Mouse (Mus musculus) G1E (cell line): ENCODE measurements around the gene Sorcs1. TPM values are rescaled to one million over a fixed set of nuclear protein-coding genes. Genes with fewer than 3 reads are reported as not detected.

Source experiments
- ATAC-seq: 2 replicates; pipeline ENCODE4 v1.8.0; 2016; ENCODE audit warnings: mild to moderate bottlenecking; ENCODE audit not compliant: insufficient number of reproducible peaks, poor library complexity, low FRiP score, severe bottlenecking; ENCODE audit errors: extremely low read depth
- DNase-seq: peaks from one replicate; pipeline ENCODE4 v3.0.0; 2012; ENCODE audit warnings: low spot score
- H3K27me3 ChIP-seq: 2 replicates; pipeline ENCODE4 v1.6.1; 2012; ENCODE audit warnings: mild to moderate bottlenecking, low read length, inconsistent platforms; ENCODE audit not compliant: insufficient read depth
- H3K36me3 ChIP-seq: replicated peaks from 2 replicates; pipeline ENCODE3; 2012; ENCODE audit warnings: mild to moderate bottlenecking, inconsistent platforms
- H3K4me1 ChIP-seq: 2 replicates; pipeline ENCODE4 v1.6.1; 2012; ENCODE audit warnings: low read depth, low read length, inconsistent platforms, mixed read lengths; ENCODE audit not compliant: insufficient read depth
- H3K4me3 ChIP-seq: 2 replicates; pipeline ENCODE4 v1.5.1; 2012; ENCODE audit warnings: low read depth, mild to moderate bottlenecking, inconsistent platforms, low read length, moderate library complexity, mixed read lengths
- H3K9me3 ChIP-seq: replicated peaks from 2 replicates; pipeline ENCODE4 v1.6.1; 2012; ENCODE audit warnings: inconsistent platforms
- CTCF ChIP-seq: IDR thresholded peaks from 2 replicates; pipeline ENCODE4 v1.5.1; 2012; ENCODE audit warnings: low read depth, low read length, inconsistent platforms, mixed read lengths
- GATA1 ChIP-seq: IDR thresholded peaks from 2 replicates; pipeline ENCODE4 v1.6.1; 2012; ENCODE audit warnings: borderline replicate concordance, low read length, inconsistent platforms, mixed read lengths
- GATA2 ChIP-seq: IDR thresholded peaks from 2 replicates; pipeline ENCODE4 v1.6.1; 2012; ENCODE audit warnings: low read depth, low read length, inconsistent platforms, borderline replicate concordance
- POLR2AphosphoS5 ChIP-seq: IDR thresholded peaks from 2 replicates; pipeline ENCODE4 v1.6.1; 2012; ENCODE audit warnings: low read depth, low read length, inconsistent platforms; ENCODE audit not compliant: insufficient replicate concordance
- TAL1 ChIP-seq: conservative IDR thresholded peaks from 2 replicates; pipeline ENCODE4 v1.6.1; 2012; ENCODE audit warnings: low read depth, low read length, inconsistent platforms, mixed read lengths
- polyA plus RNA-seq: library from polyadenylated mRNA; stranded (reverse); fragments of >175 nt; gene quantifications from 2 replicates; pipeline ENCODE4 v1.2.3, GENCODE M21; 2012
- total RNA-seq, 2 experiments: library from RNA; stranded (forward) in 1 of 2; stranded (reverse) in 1 of 2; fragments of 200-1000 nt in 1 of 2; fragments of >200 nt in 1 of 2; fragmentation: Nextera tagmentation in 1 of 2; gene quantifications; 2 replicates each; pipeline ENCODE4 v1.2.3; 2014 to 2017

Sorcs1 gene
- total and polyA plus RNA-seq, 3 experiments = under 0.01 TPM; not detected in 2

DNA sequence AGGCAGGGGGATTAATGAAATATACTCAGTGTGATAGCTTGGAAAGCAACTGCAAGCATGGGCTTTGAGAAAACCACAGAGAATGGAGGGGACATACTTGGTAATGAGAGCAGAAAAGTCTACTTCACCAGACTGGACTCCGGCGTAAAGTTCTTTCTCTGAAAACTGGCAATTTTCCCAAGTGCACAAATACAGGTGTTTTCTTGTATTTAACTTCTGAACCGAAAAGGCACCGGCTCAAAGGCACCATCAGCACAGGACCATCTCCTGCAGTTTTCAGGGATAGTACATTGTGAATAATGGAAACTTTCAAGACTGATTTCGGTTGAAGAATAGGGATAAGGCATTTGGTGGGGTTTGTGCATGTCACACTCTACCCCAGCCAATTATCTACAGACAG, 219.9 kb downstream of the Sorcs1 start:
- Histone ChIP-seq H3K9me3 (peaks cover 4% of the 10 kb centered on the region; the same call in 1 of the 2 replicates), H3K4me1 (no peaks in the 10 kb centered on the region), H3K27me3 (no peaks in the 10 kb centered on the region), H3K36me3 (no peaks in the 10 kb centered on the region), H3K4me3 (no peak overlapping the region)
- DNase-seq (no peak), ATAC-seq (no peak)
- no peak for TF ChIP-seq TAL1
- TF ChIP-seq GATA2 = no peak
- TF ChIP-seq CTCF = no peak
- TF ChIP-seq GATA1 = no peak
- no peak for TF ChIP-seq POLR2AphosphoS5

DNA sequence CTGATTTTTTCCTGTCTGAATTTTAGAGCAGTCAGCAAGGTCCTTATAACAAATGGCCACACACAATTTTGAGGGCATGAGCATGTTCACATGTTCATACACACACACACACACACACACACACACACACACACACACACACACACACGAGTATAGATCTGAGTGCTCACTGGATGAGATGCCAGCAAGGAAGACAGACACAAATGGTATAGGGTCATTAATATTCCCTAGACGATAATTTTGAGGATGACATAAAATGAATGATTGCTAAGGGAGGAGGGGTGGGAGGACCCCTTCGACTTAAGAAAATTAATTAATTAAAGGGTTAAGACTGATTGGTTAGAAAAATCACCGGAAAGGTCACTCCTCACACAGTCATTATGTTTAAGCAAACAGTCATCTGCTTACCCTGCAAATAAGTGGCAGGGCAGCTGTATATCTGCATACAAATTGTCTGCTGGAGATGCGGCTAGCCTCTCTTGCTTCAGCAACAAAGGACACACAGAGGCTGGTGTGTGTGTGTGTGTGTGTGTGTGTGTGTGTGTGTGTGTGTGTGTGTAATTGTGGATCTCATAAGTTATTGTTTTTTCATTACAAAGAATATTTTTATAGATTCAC, 221.1 kb downstream of the Sorcs1 start:
- no peaks in the 10 kb centered on the region for H3K36me3 ChIP-seq
- no peak overlapping the region for H3K4me3 ChIP-seq
- no peak for TF ChIP-seq CTCF
- no peaks in the 10 kb centered on the region for H3K27me3 ChIP-seq
- DNase-seq (no peak), ATAC-seq (no peak)
- no peaks in the 10 kb centered on the region for H3K4me1 ChIP-seq
- H3K9me3 ChIP-seq = peaks cover 4% of the 10 kb centered on the region; the same call in 1 of the 2 replicates

DNA sequence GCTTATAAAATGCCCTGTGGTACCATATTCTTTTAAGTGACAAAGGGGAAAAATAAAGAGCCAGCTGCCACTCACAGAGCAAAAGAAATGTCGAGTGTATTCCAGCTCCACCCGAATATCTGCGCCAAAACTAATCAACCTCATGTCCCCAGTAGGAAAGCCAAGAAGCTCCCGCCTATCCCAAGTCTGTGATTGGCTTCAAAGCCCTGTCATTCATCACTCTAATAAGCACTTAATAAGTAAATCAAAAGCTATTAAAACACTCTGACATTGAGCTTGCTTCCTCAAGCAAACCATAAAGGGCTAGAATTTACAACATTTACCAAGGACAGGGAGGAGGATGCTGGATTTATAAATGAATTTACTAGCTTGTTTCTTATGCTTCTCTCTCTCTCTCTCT, 237.3 kb downstream of the Sorcs1 start:
- Histone ChIP-seq H3K27me3 (no peaks in the 10 kb centered on the region), H3K36me3 (no peaks in the 10 kb centered on the region), H3K4me1 (no peaks in the 10 kb centered on the region), H3K9me3 (peaks cover 13% of the 10 kb centered on the region; the same call in 1 of the 2 replicates), H3K4me3 (no peak overlapping the region)
- no peak for DNase-seq
- TF ChIP-seq POLR2AphosphoS5 = no peak
- TF ChIP-seq GATA1 = no peak
- no peak for TF ChIP-seq CTCF
- TF ChIP-seq GATA2 = no peak
- no peak for TF ChIP-seq TAL1
- no peak for ATAC-seq

DNA sequence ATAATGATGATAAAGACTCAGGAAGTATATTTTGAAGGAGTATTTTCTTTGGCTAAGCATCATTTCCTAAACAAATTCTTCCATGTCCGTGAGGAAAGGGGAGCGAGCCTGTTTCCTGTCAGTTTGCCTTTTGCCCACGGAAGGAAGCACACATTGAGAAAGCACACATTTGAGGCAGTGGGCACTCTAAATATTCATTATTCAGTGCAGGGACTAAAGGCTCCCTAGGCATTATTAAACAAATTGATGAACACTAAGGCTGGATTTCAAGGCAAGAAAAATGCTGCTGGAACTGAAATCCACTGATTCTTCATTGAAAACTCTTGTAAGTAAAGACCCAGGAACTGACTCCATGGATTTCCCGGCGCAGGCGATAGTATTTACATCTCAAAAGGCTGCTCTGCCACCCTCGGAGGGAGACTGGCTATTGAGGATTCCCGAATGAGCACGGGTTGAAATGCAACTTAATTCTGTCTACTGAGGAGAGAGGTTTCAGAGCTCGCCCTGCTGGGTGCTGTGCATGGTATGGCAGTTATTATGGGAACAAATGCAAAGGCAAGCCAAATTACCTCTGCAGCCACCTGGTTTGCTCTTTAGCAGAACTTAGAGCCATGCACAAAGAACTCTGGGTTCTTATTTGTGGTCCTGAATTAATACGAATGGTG, 238.1 kb downstream of the Sorcs1 start:
- DNase-seq (no peak), ATAC-seq (no peak)
- Histone ChIP-seq H3K4me1 (no peaks in the 10 kb centered on the region), H3K9me3 (peaks cover 13% of the 10 kb centered on the region; the same call in 1 of the 2 replicates), H3K27me3 (no peaks in the 10 kb centered on the region), H3K36me3 (no peaks in the 10 kb centered on the region), H3K4me3 (no peak overlapping the region)
- TF ChIP-seq POLR2AphosphoS5 (no peak), GATA2 (no peak), GATA1 (no peak), TAL1 (no peak)

DNA sequence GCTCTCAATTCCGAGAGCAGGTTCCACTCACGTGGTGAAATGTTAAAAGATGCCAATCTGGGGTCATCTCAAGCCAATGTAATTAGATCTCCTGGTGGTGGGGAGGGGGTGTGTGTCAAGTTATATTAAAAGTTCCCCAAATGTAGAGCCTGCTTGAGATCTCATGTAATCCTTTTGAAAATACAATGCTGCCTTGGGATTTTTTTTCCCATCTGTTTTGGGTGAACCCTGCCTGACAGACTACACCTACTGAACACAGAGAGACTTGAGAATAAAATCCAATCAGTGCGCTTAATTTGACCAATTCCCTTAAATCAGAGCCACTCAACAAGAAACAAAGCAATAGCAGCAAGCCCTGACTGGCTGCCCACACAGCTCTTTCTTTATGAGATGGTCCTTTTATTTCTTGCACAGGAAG, 239.0 kb downstream of the Sorcs1 start:
- peaks cover 13% of the 10 kb centered on the region; the same call in 1 of the 2 replicates for H3K9me3 ChIP-seq
- no peak for ATAC-seq
- no peaks in the 10 kb centered on the region for H3K36me3 ChIP-seq
- H3K4me1 ChIP-seq = no peaks in the 10 kb centered on the region
- TF ChIP-seq TAL1 (no peak), CTCF (no peak), GATA2 (no peak), GATA1 (no peak), POLR2AphosphoS5 (no peak)
- H3K4me3 ChIP-seq = no peak overlapping the region
- no peaks in the 10 kb centered on the region for H3K27me3 ChIP-seq
- no peak for DNase-seq

DNA sequence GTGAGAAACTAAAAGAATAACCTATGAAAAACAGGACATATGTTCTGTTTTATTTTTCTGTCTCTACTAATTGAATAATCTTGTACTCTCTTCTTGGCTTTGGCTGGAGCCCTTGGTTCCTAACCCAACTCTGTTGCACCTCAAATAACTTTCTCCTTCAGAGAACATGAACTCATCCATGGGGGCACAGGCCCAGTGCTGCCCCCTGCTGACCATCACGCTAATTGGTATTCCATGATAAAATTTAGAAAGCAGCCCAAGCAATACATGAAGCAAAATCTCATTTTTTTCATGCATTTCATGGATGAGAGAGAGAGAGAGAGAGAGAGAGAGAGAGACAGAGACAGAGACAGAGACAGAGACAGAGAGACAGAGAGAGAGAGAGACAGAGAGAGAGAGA, 255.5 kb downstream of the Sorcs1 start:
- Histone ChIP-seq H3K27me3 (no peaks in the 10 kb centered on the region), H3K36me3 (no peaks in the 10 kb centered on the region), H3K4me3 (no peak overlapping the region), H3K4me1 (no peaks in the 10 kb centered on the region), H3K9me3 (0 out of 2 replicates have a peak, but pooled peaks cover 2% of the 10 kb centered on the region)
- no peak for ATAC-seq
- DNase-seq = no peak
- TF ChIP-seq GATA2 (no peak), GATA1 (no peak), TAL1 (no peak), CTCF (no peak), POLR2AphosphoS5 (no peak)
